Mouse (Mus musculus) embryonic facial prominence, embryonic 11.5 days (tissue): ENCODE measurements at regions not wholly inside any gene's neighbourhood (a gene's known extent, or its start where the extent isn't known, plus 50 kb on each side); places are given as distances from the start of the nearest gene placed in this dataset.

Experiments used
- ATAC-seq: fragments of 200-750 bp; cut with Nextera tagmentation; replicated peaks from 2 replicates; pipeline ENCODE4 v1.8.0; 2017; ENCODE audit warnings: low read depth; ENCODE audit not compliant: insufficient number of reproducible peaks, low FRiP score, low TSS enrichment
- DNase-seq: peaks from one replicate; pipeline ENCODE4 v3.0.0-alpha.2; 2015; ENCODE audit warnings: low spot score
- H3K27ac ChIP-seq: fragments of 300-500 bp; sonication (generic); replicated peaks from 2 replicates; pipeline ENCODE4 v1.5.1; 2014; ENCODE audit warnings: mild to moderate bottlenecking, low read depth, low read length, control low read depth
- H3K27me3 ChIP-seq: fragments of 300-500 bp; sonication (generic); 2 replicates; pipeline ENCODE4 v1.6.1; 2014; ENCODE audit warnings: mild to moderate bottlenecking, low read length, moderate library complexity, mixed read lengths; ENCODE audit not compliant: control insufficient read depth, insufficient read depth
- H3K36me3 ChIP-seq: fragments of 300-500 bp; sonication (generic); replicated peaks from 2 replicates; pipeline ENCODE4 v1.6.1; 2014; ENCODE audit warnings: low read depth, mild to moderate bottlenecking, low read length, moderate library complexity, mixed read lengths; ENCODE audit not compliant: control insufficient read depth, insufficient read depth
- H3K4me1 ChIP-seq: fragments of 300-500 bp; sonication (generic); 2 replicates; pipeline ENCODE4 v1.6.1; 2014; ENCODE audit warnings: low read length, mixed read lengths; ENCODE audit not compliant: control insufficient read depth, insufficient read depth
- H3K4me2 ChIP-seq: fragments of 300-500 bp; sonication (generic); 2 replicates; pipeline ENCODE4 v1.6.1; 2014; ENCODE audit warnings: low read depth, mild to moderate bottlenecking, control low read depth, low read length, moderate library complexity
- H3K4me3 ChIP-seq: fragments of 300-500 bp; sonication (generic); 2 replicates; pipeline ENCODE4 v1.5.1; 2014; ENCODE audit warnings: low read depth, low read length, control low read depth
- H3K9ac ChIP-seq: fragments of 300-500 bp; sonication (generic); replicated peaks from 2 replicates; pipeline ENCODE4 v1.6.1; 2014; ENCODE audit warnings: mild to moderate bottlenecking, control low read depth, low read length
- H3K9me3 ChIP-seq: fragments of 300-500 bp; sonication (generic); replicated peaks from 2 replicates; pipeline ENCODE4 v1.6.1; 2016; ENCODE audit warnings: mild to moderate bottlenecking, low read length, inconsistent platforms, mixed read lengths; ENCODE audit not compliant: control insufficient read depth
- WGBS: fragments of 180-500 bp; shearing (Covaris S2); extraction: QIAGEN DNeasy Blood & Tissue Kit; methylation state at CpG from one replicate; pipeline ENCODE4 v1.1.7; 2014; 5-methylcytosine and 5-hydroxymethylcytosine counted together

DNA sequence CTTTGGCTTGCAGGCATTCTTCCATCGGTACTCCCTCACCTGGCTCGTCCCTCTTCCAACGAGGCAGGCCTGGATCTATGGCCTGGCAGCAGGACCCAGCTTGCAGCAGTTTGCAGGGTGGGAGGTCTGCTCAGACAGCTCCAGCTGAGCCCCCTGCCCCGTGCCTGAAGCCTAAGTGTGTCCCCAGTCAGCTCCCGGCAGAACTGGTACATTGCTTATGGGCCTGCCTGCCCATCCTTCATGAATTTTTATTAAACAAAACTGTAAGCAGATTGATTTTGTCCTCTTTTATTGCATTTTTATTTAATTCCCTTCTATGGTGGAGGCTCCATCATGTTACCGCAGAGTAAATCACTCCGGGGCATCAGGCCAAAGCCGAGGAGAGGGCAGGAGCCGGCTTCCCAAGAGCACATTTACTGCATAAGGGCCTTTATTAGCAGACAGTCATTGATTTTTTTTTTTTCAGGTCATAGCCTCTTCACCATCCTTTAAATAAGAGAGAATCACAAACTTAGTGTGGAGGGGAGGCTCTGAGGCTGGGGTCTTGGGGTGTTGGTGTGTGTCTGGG is 269.9 kb downstream of the Dhx35 start:
- no peaks in the 10 kb centered on the region for H3K36me3 ChIP-seq
- 72% methylated on average over 9 of the region's 9 CpGs for WGBS
- no peak overlapping the region for H3K4me3 ChIP-seq
- no peaks in the 10 kb centered on the region for H3K4me1 ChIP-seq
- no peak for DNase-seq
- no peaks in the 10 kb centered on the region for H3K27me3 ChIP-seq
- no peak overlapping the region for H3K27ac ChIP-seq
- no peak overlapping the region for H3K9ac ChIP-seq
- no peaks in the 10 kb centered on the region for H3K9me3 ChIP-seq
- H3K4me2 ChIP-seq = no peak overlapping the region
- ATAC-seq = no peak

GRCm38 (mm10) chr2:159067506-159067905 is 272.9 kb downstream of the Dhx35 start:
- Histone ChIP-seq H3K9me3 (no peaks in the 10 kb centered on the region), H3K4me1 (no peaks in the 10 kb centered on the region), H3K9ac (no peak overlapping the region), H3K36me3 (no peaks in the 10 kb centered on the region), H3K4me3 (no peak overlapping the region), H3K27me3 (no peaks in the 10 kb centered on the region), H3K27ac (no peak overlapping the region), H3K4me2 (no peak overlapping the region)
- ATAC-seq (no peak), DNase-seq (no peak)
- WGBS = 33% methylated on average over 7 of the region's 7 CpGs

GRCm38 (mm10) chr2:159068303-159069020 is 273.9 kb downstream of the Dhx35 start:
- no peak for DNase-seq
- Histone ChIP-seq H3K4me3 (no peak overlapping the region), H3K27me3 (no peaks in the 10 kb centered on the region), H3K4me2 (no peak overlapping the region), H3K27ac (no peak overlapping the region), H3K36me3 (no peaks in the 10 kb centered on the region), H3K9me3 (no peaks in the 10 kb centered on the region), H3K9ac (no peak overlapping the region), H3K4me1 (no peaks in the 10 kb centered on the region)
- no peak for ATAC-seq
- WGBS = 51% methylated on average over 7 of the region's 7 CpGs

GRCm38 (mm10) chr2:159069180-159069579 is 274.6 kb downstream of the Dhx35 start:
- Histone ChIP-seq H3K27me3 (no peaks in the 10 kb centered on the region), H3K9ac (no peak overlapping the region), H3K9me3 (no peaks in the 10 kb centered on the region), H3K4me3 (no peak overlapping the region), H3K4me2 (no peak overlapping the region), H3K4me1 (no peaks in the 10 kb centered on the region), H3K27ac (no peak overlapping the region), H3K36me3 (no peaks in the 10 kb centered on the region)
- DNase-seq (no peak), ATAC-seq (no peak)
- WGBS = 19% methylated on average over 6 of the region's 6 CpGs

- no peaks in the 10 kb centered on the region for H3K36me3 ChIP-seq
- no peak overlapping the region for H3K9ac ChIP-seq
- H3K27me3 ChIP-seq = no peaks in the 10 kb centered on the region
- 81% methylated on average over 7 of the region's 7 CpGs for WGBS
- ATAC-seq (no peak), DNase-seq (no peak)
- H3K4me1 ChIP-seq = no peaks in the 10 kb centered on the region
- no peaks in the 10 kb centered on the region for H3K9me3 ChIP-seq
- H3K27ac ChIP-seq = no peak overlapping the region
- H3K4me2 ChIP-seq = no peak overlapping the region
- H3K4me3 ChIP-seq = no peak overlapping the region
Measured at GRCm38 (mm10) chr2:159072997-159073690, 278.5 kb downstream of the Dhx35 start.

- Histone ChIP-seq H3K4me1 (no peaks in the 10 kb centered on the region), H3K9ac (no peak overlapping the region), H3K27ac (no peak overlapping the region), H3K4me3 (no peak overlapping the region), H3K9me3 (no peaks in the 10 kb centered on the region), H3K27me3 (no peaks in the 10 kb centered on the region), H3K36me3 (no peaks in the 10 kb centered on the region), H3K4me2 (no peak overlapping the region)
- DNase-seq (no peak), ATAC-seq (no peak)
- WGBS = 84% methylated on average over 7 of the region's 7 CpGs
Measured at GRCm38 (mm10) chr2:159079836-159080235, 285.2 kb downstream of the Dhx35 start.

- Histone ChIP-seq H3K4me3 (no peak overlapping the region), H3K4me1 (no peaks in the 10 kb centered on the region), H3K9me3 (no peaks in the 10 kb centered on the region), H3K4me2 (no peak overlapping the region), H3K27me3 (no peaks in the 10 kb centered on the region), H3K36me3 (no peaks in the 10 kb centered on the region), H3K9ac (no peak overlapping the region), H3K27ac (no peak overlapping the region)
- no peak for ATAC-seq
- 79% methylated on average over 19 of the region's 19 CpGs for WGBS
- peak; percentile 13 for DNase-seq
Measured at GRCm38 (mm10) chr2:159080784-159081544, 286.4 kb downstream of the Dhx35 start.
